9 mouse cellular contexts compared by ENCODE assay signal in the genomic region with DNA sequence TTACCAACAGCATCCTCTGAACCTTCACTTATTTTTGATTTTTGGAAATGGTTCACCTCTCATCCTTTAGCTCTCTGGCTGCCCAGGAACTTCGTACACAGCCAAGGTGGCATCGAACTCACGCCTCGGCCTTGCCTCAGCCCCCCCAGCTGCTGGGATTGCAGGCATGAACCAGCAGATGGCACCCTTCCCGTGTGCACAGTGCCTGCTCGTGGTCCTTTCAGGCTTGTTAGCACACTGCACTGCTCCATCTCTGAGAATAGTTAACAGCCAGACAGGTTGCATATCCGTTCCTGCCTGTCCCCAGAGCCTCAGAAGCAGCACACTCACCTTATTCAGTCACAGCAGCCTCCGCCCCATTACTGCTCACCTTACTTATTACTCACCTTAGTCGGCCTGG. TPM values are rescaled to one million over a fixed set of nuclear protein-coding genes. Genes with fewer than 3 reads are reported as not detected.
DNase-seq lines count a peak whose midpoint lies in the region; ATAC-seq and TF ChIP-seq lines count a peak whose summit lies in the region.
"Had no signal": no experiment of that assay in that cellular context is flagged by ENCODE, and none has a peak within 500 bp of the region (broad histone marks: within the 10 kb centered on the region; RNA-seq: fewer than 3 reads in every experiment).

No protein-coding gene starts in this region.

- TF ChIP-seq CTCF in testis, adult 2 months (IDR thresholded peaks at IDR 0.05; ENCODE audit: control insufficient read depth, insufficient read depth, insufficient replicate concordance, low read depth, low read length), result peak; percentile 47; the same call in 1 of the 2 replicates
- peak; percentile 72 for TF ChIP-seq CTCF in stomach, postnatal 0 days (IDR thresholded peaks at IDR 0.05; ENCODE audit: low read depth)

- no peak for TF ChIP-seq EP300 in stomach, postnatal 0 days (optimal IDR thresholded peaks at IDR 0.05)

- no peaks in the 10 kb centered on the region for H3K9me3 ChIP-seq in stomach, postnatal 0 days (ENCODE audit: control insufficient read depth, low read length)

- H3K27ac ChIP-seq in testis, adult 2 months (ENCODE audit: control insufficient read depth, insufficient read depth, low read depth, low read length), result no peak overlapping the region
- no peak overlapping the region for H3K27ac ChIP-seq in stomach, postnatal 0 days (replicated peaks)

- H3K36me3 ChIP-seq in testis, adult 2 months (ENCODE audit: control insufficient read depth, insufficient read depth, low read length), result no peaks in the 10 kb centered on the region
- H3K36me3 ChIP-seq in stomach, postnatal 0 days (ENCODE audit: control insufficient read depth, insufficient read depth, low read length), result peaks cover 8% of the 10 kb centered on the region

- no peak overlapping the region for H3K4me2 ChIP-seq in stomach, postnatal 0 days (replicated peaks; ENCODE audit: low read depth)

- no peak overlapping the region for H3K9ac ChIP-seq in stomach, postnatal 0 days (ENCODE audit: low read length)

- no peaks in the 10 kb centered on the region for H3K27me3 ChIP-seq in testis, adult 2 months (ENCODE audit: control insufficient read depth, insufficient read depth, low read length)
- no peaks in the 10 kb centered on the region for H3K27me3 ChIP-seq in stomach, postnatal 0 days (ENCODE audit: control insufficient read depth, insufficient read depth, low read length)

- 63% methylated on average over 9 of the region's 9 CpGs for WGBS in stomach, postnatal 0 days

- no peak for TF ChIP-seq POLR2A in testis, adult 2 months (IDR thresholded peaks at IDR 0.05; ENCODE audit: control insufficient read depth, low read depth, low read length)

- no peak for DNase-seq in frontal cortex, postnatal 14 days (ENCODE audit: low spot score in 2 of 2)
- DNase-seq in testis, postnatal 10 days (ENCODE audit: low spot score), result no peak
- DNase-seq in embryo, embryonic 9.5 days (ENCODE audit: extremely low spot score), result peak; percentile 25
- no peak for DNase-seq in stomach, postnatal 0 days (ENCODE audit: low spot score)
- no peak for DNase-seq in heart, adult 11 months
- DNase-seq: lung, postnatal 36 days had no signal

- H3K4me1 ChIP-seq in testis, adult 2 months (ENCODE audit: control insufficient read depth, insufficient read depth, low read length), result no peaks in the 10 kb centered on the region
- H3K4me1 ChIP-seq in stomach, postnatal 0 days (replicated peaks; ENCODE audit: control insufficient read depth, insufficient read depth), result no peaks in the 10 kb centered on the region

- peak; percentile 67 for ATAC-seq in frontal cortex, adult (ENCODE audit: low TSS enrichment)
- ATAC-seq in stomach, postnatal 0 days (ENCODE audit: low FRiP score, low TSS enrichment), result peak; percentile 58; the same call in 1 of the 2 replicates
- ATAC-seq in monocyte, adult 5-6 weeks (replicated peaks; ENCODE audit: insufficient number of reproducible peaks, low FRiP score, low TSS enrichment, poor library complexity, severe bottlenecking), result no peak

- H3K4me3 ChIP-seq in testis, adult 2 months (ENCODE audit: control insufficient read depth, low read depth, low read length), result no peak overlapping the region
- H3K4me3 ChIP-seq in stomach, postnatal 0 days (ENCODE audit: low read depth, low read length), result no peak overlapping the region

RNA-seq across cellular contexts. Expression of a gene that starts 20.2 kb away (rescaled TPM):
- 5.3 and 8.9 TPM in 2 replicates for polyA plus RNA-seq in testis, adult 2 months (2012; rRNA removed)
- 25.8 and 27.0 TPM in 2 replicates for polyA plus RNA-seq in stomach, postnatal 0 days (2015; fragmentation: Nextera tagmentation; extraction: Ambion mirVana)
- 0.68 to 0.86 TPM (median 0.75 TPM) in 3 replicates for total RNA-seq in monocyte, adult 5-6 weeks (2017)

RNA-seq across cellular contexts. Expression of a gene that starts 34.0 kb away (rescaled TPM):
- polyA plus RNA-seq in testis, adult 2 months (2012; rRNA removed), result 28.2 and 32.0 TPM in 2 replicates
- polyA plus RNA-seq in stomach, postnatal 0 days (2015; fragmentation: Nextera tagmentation; extraction: Ambion mirVana), result 0.91 and 1.2 TPM in 2 replicates
- 3.1 to 8.9 TPM (median 6.7 TPM) in 3 replicates for total RNA-seq in monocyte, adult 5-6 weeks (2017)

Comparison
In these comparisons a context has a peak if more than half of its experiments do, and no peak if none do; other contexts are left out.
1. RNA of a gene that starts 34.0 kb away (polyA plus RNA-seq): 28.2 to 32.0 TPM in testis, adult 2 months; 0.91 to 1.2 TPM in stomach, postnatal 0 days; every median in the first group is over 10 times any median in the second.